Mouse (Mus musculus) kidney, postnatal 0 days (tissue): ENCODE results near the gene Ifit1bl1. TPM values are rescaled to one million over a fixed set of nuclear protein-coding genes. Genes with fewer than 3 reads are reported as not detected.
"Not testable (repeated sequence)": the region's sequence is repeated elsewhere in the genome, so short reads cannot be mapped to it uniquely, and the experiment has no call there.

ENCODE experiments used
- ATAC-seq: fragments of 200-750 bp; cut with Nextera tagmentation; replicated peaks from 2 replicates; pipeline ENCODE4 v1.8.0; 2017; ENCODE audit warnings: low read depth, moderate number of reproducible peaks, moderate TSS enrichment, moderate library complexity; ENCODE audit not compliant: low FRiP score
- DNase-seq: peaks from one replicate; pipeline ENCODE4 v3.0.0-alpha.2; 2016; ENCODE audit warnings: low spot score
- H3K27ac ChIP-seq: fragments of 300-500 bp; sonication (generic); 2 replicates; pipeline ENCODE4 v1.5.1; 2014; ENCODE audit warnings: mild to moderate bottlenecking
- H3K27me3 ChIP-seq: fragments of 300-500 bp; sonication (generic); 2 replicates; pipeline ENCODE4 v1.6.1; 2014; ENCODE audit warnings: low read length, mixed read lengths; ENCODE audit not compliant: insufficient read depth
- H3K36me3 ChIP-seq: fragments of 300-500 bp; sonication (generic); 2 replicates; pipeline ENCODE4 v1.6.1; 2014; ENCODE audit warnings: low read length, mixed read lengths; ENCODE audit not compliant: insufficient read depth
- H3K4me1 ChIP-seq: fragments of 300-500 bp; sonication (generic); replicated peaks from 2 replicates; pipeline ENCODE4 v1.6.1; 2014; ENCODE audit warnings: antibody characterized with exemption, low read length, mixed read lengths; ENCODE audit not compliant: insufficient read depth
- H3K4me2 ChIP-seq: fragments of 300-500 bp; sonication (generic); 2 replicates; pipeline ENCODE4 v1.6.1; 2014; ENCODE audit warnings: mild to moderate bottlenecking, low read length, moderate library complexity, mixed read lengths
- H3K4me3 ChIP-seq: fragments of 300-500 bp; sonication (generic); replicated peaks from 2 replicates; pipeline ENCODE4 v1.5.1; 2014; ENCODE audit warnings: low read depth, low read length
- H3K9ac ChIP-seq: fragments of 300-500 bp; sonication (generic); 2 replicates; pipeline ENCODE4 v1.6.1; 2014; ENCODE audit warnings: low read depth, low read length
- H3K9me3 ChIP-seq: fragments of 300-500 bp; sonication (generic); replicated peaks from 2 replicates; pipeline ENCODE4 v1.6.1; 2016; ENCODE audit warnings: low read length, inconsistent platforms, mixed read lengths
- CTCF ChIP-seq: IDR thresholded peaks from 2 replicates; pipeline ENCODE4 v1.5.1; 2016; ENCODE audit warnings: antibody characterized with exemption, low read depth, mild to moderate bottlenecking, moderate library complexity
- WGBS: fragments of 180-500 bp; shearing (Covaris S2); extraction: QIAGEN DNeasy Blood & Tissue Kit; methylation state at CpG from one replicate; pipeline ENCODE4 v1.1.7; 2014; 5-methylcytosine and 5-hydroxymethylcytosine counted together
- polyA plus RNA-seq: library from polyadenylated mRNA; unstranded; fragments of >200 nt; fragmentation: Nextera tagmentation; extraction: Ambion mirVana; gene quantifications from 2 replicates; pipeline ENCODE4 v1.2.1, GENCODE M21; 2015

The Ifit1bl1 gene
- polyA plus RNA-seq, 1 experiment from 2014 or later: 1.7 TPM

DNA sequence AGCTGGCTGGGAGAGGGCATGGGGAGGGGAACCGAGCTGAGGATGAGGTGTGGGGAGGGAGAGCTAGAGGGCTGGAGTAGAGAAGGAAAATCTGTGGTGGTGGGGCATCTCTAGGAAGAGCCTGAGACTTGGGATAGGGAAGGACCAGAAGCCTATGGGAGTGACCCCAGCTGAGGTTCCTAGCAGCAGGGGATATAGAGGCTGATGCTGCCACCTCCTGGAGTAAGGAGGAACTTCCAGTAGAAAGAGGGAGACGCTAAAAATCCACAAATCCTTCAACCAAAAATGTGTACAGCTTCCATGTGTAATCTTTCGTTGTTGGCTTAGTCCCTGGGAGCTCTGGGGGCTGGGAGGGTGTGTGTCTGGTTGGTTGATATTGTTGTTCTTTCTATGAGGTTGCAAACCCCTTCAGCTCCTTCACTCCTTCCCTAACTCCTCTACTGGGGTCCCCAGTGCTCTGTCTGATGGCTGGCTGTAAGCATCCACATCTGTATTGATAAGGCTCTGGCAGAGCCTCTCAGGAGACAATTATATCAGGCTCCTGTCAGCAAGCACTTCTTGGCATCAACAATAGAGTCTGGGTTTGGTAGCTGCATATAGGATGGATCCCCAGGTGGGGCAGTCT, 35.3 kb upstream of the Ifit1bl1 start:
- peak; percentile 92 for TF ChIP-seq CTCF
- Histone ChIP-seq H3K27me3 (no peaks in the 10 kb centered on the region), H3K4me3 (no peak overlapping the region), H3K27ac (no peak overlapping the region), H3K9ac (no peak overlapping the region), H3K9me3 (no peaks in the 10 kb centered on the region), H3K4me2 (no peak overlapping the region), H3K4me1 (0 out of 2 replicates have a peak, but pooled peaks cover 4% of the 10 kb centered on the region), H3K36me3 (no peaks in the 10 kb centered on the region)
- ATAC-seq (peak; percentile 82), DNase-seq (peak; percentile 90)
- WGBS: 9% methylated on average over 3 of the region's 3 CpGs

DNA sequence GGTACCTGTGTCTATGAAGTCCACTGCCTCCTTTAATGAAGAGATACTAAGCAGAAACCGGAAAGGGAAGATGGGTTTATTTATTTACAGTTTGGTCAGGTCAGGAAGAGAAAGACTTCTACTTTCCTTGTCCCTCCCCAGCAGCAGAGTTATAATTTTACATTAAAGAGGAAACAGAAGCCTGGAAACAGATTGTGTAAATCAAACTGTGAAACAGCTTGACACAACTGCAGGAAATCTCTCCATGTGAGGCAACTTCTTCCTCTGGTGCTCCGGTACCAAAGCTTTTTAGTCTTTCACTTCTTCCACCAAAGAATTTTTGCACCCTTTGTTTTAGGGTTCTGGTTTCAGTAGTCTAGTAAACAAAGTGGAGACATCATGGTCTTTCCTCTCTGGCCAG, 31.7 kb upstream of the Ifit1bl1 start:
- Histone ChIP-seq H3K27ac (no peak overlapping the region), H3K36me3 (no peaks in the 10 kb centered on the region), H3K4me2 (no peak overlapping the region), H3K9me3 (no peaks in the 10 kb centered on the region), H3K4me1 (no peaks in the 10 kb centered on the region), H3K4me3 (no peak overlapping the region), H3K9ac (no peak overlapping the region), H3K27me3 (no peaks in the 10 kb centered on the region)
- TF ChIP-seq CTCF: no peak
- 47% methylated on average over 2 of the region's 2 CpGs for WGBS
- ATAC-seq (no peak), DNase-seq (peak; percentile 32)

DNA sequence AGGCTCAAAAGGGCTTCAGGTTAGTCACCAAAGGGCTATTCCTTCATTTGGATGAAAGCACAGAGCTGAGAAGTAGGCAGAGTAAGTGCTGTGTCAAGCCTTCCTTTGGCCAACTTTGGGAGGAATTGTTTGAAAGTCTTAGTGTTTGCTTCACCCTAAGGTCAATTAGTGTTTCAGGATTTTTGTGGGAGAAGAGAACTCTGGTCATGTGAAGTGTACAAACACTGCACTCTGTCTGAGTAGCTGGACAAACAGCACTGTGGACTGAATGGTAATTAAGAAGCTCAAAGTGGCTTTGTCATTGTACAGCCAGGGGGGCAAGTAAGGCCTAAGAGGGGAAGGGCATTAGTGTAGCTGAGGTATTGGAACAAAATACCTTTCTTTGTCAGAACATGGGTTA, 29.7 kb upstream of the Ifit1bl1 start:
- no peak for DNase-seq

DNA sequence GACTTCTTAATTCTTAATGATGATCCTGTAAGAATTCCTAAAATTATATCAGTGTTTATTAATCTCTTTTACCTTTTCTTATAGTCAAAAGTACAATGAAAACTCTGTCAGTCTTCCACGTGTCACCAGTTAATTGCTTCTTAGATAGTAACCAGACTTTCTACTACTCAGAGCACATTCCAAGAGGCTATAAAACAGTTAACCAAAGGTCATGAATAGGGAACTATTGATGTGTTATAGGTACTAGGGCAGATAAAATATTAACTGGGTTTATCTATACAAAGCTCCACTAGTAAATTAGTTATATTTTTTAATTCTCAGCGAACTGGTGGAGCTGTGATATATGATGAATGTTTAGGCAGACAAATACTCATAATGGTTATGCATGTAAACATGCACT, 25.7 kb upstream of the Ifit1bl1 start:
- no peak for ATAC-seq
- WGBS: 52% methylated on average over 2 of the region's 2 CpGs
- no peaks in the 10 kb centered on the region for H3K36me3 ChIP-seq

More for the DNA sequence above, 29.7 kb upstream of the Ifit1bl1 start:
- no peak for TF ChIP-seq CTCF
- Histone ChIP-seq H3K9me3 (no peaks in the 10 kb centered on the region), H3K4me2 (no peak overlapping the region), H3K9ac (no peak overlapping the region), H3K4me1 (no peaks in the 10 kb centered on the region), H3K27me3 (no peaks in the 10 kb centered on the region), H3K36me3 (no peaks in the 10 kb centered on the region), H3K4me3 (no peak overlapping the region), H3K27ac (no peak overlapping the region)
- no peak for ATAC-seq

DNA sequence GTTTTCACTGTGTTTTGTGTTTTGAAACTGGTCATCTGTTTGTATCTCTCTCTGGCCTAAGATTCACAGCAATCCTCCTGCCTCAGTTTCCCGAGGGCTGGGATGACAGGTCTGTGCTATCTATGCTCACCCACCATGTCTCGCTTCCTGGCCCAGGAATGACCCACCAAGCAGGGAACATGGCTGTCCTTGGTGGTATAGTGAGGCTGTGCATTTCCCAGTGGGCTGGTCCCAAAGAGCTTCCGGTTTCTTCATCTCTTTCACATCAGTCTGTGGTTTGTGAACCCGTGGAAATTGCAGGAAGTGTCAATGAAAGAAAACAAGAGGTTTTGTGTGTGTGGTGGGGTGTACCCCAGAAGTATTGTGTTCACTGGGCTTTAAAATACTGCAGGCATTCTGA, 22.9 kb upstream of the Ifit1bl1 start:
- no peaks in the 10 kb centered on the region for H3K36me3 ChIP-seq
- no peak for ATAC-seq
- no peak for DNase-seq
- H3K27me3 ChIP-seq: no peaks in the 10 kb centered on the region
- no peak for TF ChIP-seq CTCF
- H3K4me2 ChIP-seq: no peak overlapping the region
- no peaks in the 10 kb centered on the region for H3K9me3 ChIP-seq
- H3K27ac ChIP-seq: no peak overlapping the region
- no peaks in the 10 kb centered on the region for H3K4me1 ChIP-seq
- 83% methylated on average over 4 of the region's 4 CpGs for WGBS
- H3K4me3 ChIP-seq: no peak overlapping the region
- H3K9ac ChIP-seq: no peak overlapping the region

More for the DNA sequence above, 25.7 kb upstream of the Ifit1bl1 start:
- Histone ChIP-seq H3K27ac (no peak overlapping the region), H3K4me2 (no peak overlapping the region), H3K9ac (no peak overlapping the region), H3K9me3 (no peaks in the 10 kb centered on the region), H3K27me3 (no peaks in the 10 kb centered on the region), H3K4me1 (no peaks in the 10 kb centered on the region), H3K4me3 (no peak overlapping the region)
- no peak for DNase-seq
- TF ChIP-seq CTCF: no peak

DNA sequence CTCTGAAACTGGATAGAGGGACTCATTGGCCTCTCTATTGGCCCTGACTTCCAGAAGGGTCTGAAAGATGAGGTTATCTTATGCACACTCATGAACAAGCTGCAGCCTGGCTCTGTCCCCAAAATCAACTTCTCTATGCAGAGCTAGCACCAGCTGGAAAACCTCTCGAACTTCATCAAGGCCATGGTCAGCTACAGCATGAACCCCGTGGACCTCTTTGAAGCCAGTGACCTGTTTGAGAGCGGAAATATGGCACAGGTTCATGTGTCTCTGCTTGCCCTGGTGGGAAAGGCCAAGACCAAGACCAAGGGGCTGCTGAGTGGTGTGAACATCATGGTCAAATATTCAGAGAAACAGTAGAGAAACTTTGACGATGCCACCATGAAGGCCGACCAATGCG, 22.0 kb upstream of the Ifit1bl1 start:
- 83% methylated on average over 6 of the region's 6 CpGs for WGBS
- no peaks in the 10 kb centered on the region for H3K9me3 ChIP-seq
- no peaks in the 10 kb centered on the region for H3K36me3 ChIP-seq
- H3K9ac ChIP-seq: no peak overlapping the region
- H3K4me1 ChIP-seq: no peaks in the 10 kb centered on the region
- DNase-seq: no peak
- no peak overlapping the region for H3K27ac ChIP-seq
- no peaks in the 10 kb centered on the region for H3K27me3 ChIP-seq
- H3K4me3 ChIP-seq: no peak overlapping the region
- no peak overlapping the region for H3K4me2 ChIP-seq
- ATAC-seq: no peak
- TF ChIP-seq CTCF: no peak

DNA sequence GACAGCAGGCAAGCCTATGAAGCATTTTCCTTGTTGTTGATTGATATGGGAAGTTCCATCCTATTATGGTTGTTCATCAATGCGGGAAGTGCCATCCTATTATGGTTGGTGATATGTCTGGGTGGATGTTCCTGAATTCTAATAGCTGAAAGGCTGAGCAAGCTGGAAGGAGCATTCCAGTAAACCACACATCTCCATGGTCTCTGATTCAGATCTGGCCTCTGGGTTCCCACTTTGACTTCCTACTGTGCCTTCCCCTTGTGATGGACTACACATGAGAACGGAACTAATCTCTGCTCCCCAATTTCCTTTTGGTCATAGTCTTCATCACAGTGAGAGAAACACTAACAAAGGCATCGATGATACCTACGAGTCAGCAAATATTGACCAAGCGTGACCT, 19.1 kb upstream of the Ifit1bl1 start:
- 89% methylated on average over 5 of the region's 5 CpGs for WGBS
- no peak for TF ChIP-seq CTCF
- no peaks in the 10 kb centered on the region for H3K36me3 ChIP-seq
- no peak overlapping the region for H3K27ac ChIP-seq
- no peak overlapping the region for H3K9ac ChIP-seq
- DNase-seq (no peak), ATAC-seq (no peak)
- no peaks in the 10 kb centered on the region for H3K4me1 ChIP-seq
- H3K27me3 ChIP-seq: no peaks in the 10 kb centered on the region
- H3K9me3 ChIP-seq: no peaks in the 10 kb centered on the region
- no peak overlapping the region for H3K4me2 ChIP-seq
- no peak overlapping the region for H3K4me3 ChIP-seq

DNA sequence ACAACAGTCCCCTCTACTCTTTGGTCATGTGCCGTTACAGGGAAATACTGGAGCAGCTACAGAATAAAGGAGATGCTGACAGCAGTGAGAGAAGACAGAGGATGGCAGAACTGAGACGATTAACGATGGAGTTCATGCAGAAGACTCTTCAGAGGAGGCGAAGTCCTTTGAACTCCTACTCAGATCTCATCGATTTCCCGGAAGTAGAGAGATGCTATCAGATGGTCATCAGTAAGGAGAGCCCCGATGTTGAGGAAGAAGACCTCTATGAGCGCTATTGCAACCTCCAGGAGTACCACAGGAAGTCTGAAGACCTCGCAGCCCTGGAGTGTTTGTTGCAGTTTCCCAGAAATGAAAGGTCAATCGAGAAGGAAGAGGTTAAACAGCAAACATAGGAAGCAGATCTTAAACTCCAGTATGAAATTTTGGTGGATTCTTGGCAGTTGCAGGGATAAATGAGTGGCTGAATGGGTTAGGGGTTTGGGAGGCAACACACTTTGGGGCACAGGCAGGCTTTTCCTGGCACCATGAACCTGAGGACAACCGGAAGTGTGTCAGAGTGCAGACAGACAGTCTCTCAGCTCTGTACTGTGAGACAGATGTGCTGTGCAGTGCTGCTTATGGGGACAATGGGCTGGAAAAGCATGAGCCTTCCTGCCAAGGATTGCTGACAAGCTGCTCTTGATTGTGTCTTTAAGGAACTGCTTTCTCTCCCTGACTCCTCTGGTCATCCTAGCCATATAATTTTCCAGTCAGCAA, 10.7 kb upstream of the Ifit1bl1 start:
- DNase-seq, H3K9ac ChIP-seq, H3K4me1 ChIP-seq, ATAC-seq, H3K27ac ChIP-seq, H3K4me3 ChIP-seq, H3K27me3 ChIP-seq, H3K9me3 ChIP-seq, H3K36me3 ChIP-seq, H3K4me2 ChIP-seq: not testable (repeated sequence)
- WGBS: 61% methylated on average over 4 of the region's 11 CpGs

DNA sequence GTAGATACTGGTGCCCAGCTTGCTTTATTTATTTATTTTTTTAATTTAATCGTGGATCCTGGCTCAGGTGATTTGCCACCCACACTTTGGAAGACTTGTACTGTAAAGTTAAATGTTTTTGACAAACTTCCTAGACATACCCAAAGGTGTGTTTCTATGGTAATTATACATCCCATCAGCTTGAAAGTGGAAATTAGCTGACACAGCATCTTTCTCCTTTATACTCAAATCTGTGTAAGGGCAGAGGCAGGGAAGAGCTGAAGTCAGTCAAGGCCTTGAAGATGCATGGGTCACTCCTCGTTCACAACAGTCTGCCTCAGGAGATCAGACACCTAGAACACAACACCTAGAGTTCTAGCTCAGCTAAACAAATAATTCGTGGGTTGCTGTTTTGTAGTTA, 8.4 kb upstream of the Ifit1bl1 start:
- not testable (repeated sequence) for ATAC-seq, H3K27ac ChIP-seq, DNase-seq, H3K9ac ChIP-seq, H3K36me3 ChIP-seq, H3K27me3 ChIP-seq, H3K4me1 ChIP-seq, H3K4me3 ChIP-seq, H3K4me2 ChIP-seq, H3K9me3 ChIP-seq
- 81% methylated on average over 3 of the region's 3 CpGs for WGBS
